Mouse (Mus musculus): ENCODE data around the gene Etnk1. TPM values are rescaled to one million over a fixed set of nuclear protein-coding genes. Genes with fewer than 3 reads are reported as not detected.

Gene Etnk1
- 31.0 and 32.3 TPM in 2 replicates for polyA plus RNA-seq (2012; rRNA removed; ENCODE audit: low replicate concordance)

DNA sequence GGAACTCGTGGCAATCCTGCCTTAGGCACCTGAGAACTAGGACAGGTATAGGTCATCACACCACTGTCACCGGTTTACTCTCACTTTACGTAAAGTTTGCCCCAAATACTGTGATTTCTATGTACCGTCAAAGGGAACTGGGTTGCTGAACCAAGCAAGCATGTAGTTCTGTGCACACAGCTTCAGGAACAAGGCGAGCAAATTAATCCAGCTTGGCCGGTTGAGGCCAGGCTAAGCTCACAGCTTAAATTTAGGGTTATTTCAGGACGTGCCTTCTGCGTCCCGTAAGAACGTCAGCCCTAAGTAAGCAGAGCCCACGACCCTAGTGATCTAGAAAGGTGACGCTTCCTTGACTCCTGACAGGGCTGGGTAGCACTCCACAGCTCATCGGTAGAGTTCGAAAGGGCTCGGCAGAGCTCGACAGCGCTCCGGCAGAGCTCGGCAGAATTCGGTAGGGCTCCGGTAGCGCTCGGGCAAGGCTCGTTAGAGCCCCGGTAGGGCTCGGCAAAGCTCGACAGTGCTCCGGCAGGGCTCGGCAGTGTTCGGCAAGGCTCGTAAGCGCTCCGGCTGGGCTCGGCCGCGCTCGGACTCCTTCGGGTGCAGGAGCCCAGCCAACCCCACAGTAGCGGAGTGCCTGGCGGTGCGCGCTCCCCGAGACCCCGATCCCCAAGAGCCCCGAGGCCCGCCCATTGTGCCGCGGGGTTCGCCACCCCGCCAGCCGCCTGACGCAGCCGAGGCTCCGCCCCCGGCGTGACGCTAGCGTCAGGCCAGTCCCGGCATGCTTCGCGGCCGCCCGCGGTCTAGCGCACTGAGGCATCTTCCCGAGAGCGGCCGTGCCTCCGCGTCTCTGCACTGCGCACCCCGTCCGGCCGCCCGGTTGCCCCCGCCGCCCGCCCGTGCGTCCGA lies at the start of gene Etnk1:
TSS of gene Etnk1 (plus strand) at position 770 of the 906 bp plus-strand sequence.

Other genes with a start within 250 kb of the Etnk1 start
- 1.4 and 2.0 TPM in 2 replicates for gene St8sia1, start 202.8 kb upstream of the Etnk1 start, polyA plus RNA-seq (2012; rRNA removed; ENCODE audit: low replicate concordance)
- 9.7 and 11.3 TPM in 2 replicates for gene C2cd5, start 67.1 kb upstream of the Etnk1 start, polyA plus RNA-seq (2012; rRNA removed; ENCODE audit: low replicate concordance)

Measured in mammary gland, adult 2 months (tissue).